Mouse (Mus musculus): Measurements from ENCODE around the gene Pigh. TPM values are rescaled to one million over a fixed set of nuclear protein-coding genes. Genes with fewer than 3 reads are reported as not detected.

Gene Pigh
- polyA plus RNA-seq, 3 experiments from 2014 or later, result 24.0 to 33.4 (median 31.1) TPM

GRCm38 (mm10) chr12:79066431-79066830 is 23.0 kb downstream of the Pigh start:
- no peak for ATAC-seq

DNA sequence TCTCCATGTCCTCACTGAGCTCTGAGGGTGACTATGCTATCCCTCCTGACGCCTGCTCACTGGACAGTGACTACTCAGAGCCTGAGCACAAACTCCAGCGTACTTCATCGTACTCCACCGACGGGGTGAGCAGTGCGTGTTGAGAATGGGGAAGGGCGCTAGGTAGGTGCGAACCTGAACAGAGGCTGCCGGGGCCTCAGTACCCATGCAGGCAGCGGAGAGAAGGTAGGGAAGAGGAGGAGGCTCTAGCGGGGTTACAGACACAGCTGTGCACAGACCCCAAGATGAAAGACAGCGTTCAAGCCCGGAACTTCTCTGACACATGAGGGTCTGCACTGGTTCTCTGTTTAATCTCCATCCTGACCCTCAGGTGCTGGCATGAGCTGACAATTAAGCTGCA is 25.0 kb downstream of the Pigh start:
- no peak for ATAC-seq

GRCm38 (mm10) chr12:79060766-79061652 is 28.4 kb downstream of the Pigh start:
- ATAC-seq, result no peak

GRCm38 (mm10) chr12:79060134-79060533 is 29.3 kb downstream of the Pigh start:
- no peak for ATAC-seq

- ATAC-seq, result no peak
These were observed 29.9 kb downstream of the Pigh start for GRCm38 (mm10) chr12:79059573-79059972.

- ATAC-seq, result no peak
These were observed 34.2 kb downstream of the Pigh start for GRCm38 (mm10) chr12:79055276-79055675.

DNA sequence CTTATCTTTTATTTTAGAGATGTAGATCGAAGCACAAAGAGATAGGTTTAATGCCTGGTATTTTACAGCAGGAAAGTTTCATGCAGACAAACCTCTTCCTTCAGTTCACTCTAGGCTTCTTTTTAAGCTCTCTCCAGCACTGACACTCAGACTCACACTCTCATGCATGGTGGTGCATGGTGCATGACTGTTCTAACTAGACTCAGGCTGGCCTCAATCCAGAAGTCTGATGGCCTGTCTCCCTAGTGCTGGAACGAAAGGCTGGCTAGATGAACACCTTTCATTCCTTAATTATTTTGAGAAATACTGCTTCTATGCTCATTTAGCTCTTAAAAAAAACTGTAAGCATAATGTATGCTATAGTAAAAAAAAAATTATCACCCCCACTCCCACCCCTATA is 37.4 kb downstream of the Pigh start:
- ATAC-seq, result no peak

GRCm38 (mm10) chr12:79050545-79051212 is 38.8 kb downstream of the Pigh start:
- ATAC-seq, result no peak

- ATAC-seq, result no peak
These were observed 39.6 kb downstream of the Pigh start for GRCm38 (mm10) chr12:79049807-79050206.

DNA sequence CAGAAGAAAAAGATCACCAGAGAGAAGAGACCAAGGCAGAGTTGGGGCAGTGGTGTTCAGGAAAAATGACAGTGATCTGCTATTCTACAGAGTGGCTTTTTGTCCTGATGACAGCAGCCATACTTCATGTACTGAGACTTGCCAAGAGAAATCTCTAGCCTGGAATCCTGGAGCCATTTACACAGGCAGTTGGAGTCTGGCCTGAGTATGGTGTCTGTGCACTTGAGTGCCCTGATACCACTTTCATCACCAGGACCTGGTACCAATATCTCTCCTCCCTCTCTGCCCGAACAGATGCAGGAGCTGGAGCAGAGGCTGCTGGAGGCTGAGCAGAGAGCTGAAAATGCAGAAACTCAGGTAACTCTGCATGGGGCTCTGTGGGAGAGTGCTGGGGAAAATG is 40.6 kb downstream of the Pigh start:
- ATAC-seq, result no peak

- no peak for ATAC-seq
These were observed 42.2 kb downstream of the Pigh start for GRCm38 (mm10) chr12:79047203-79047602.

GRCm38 (mm10) chr12:79046171-79046570 is 43.3 kb downstream of the Pigh start:
- no peak for ATAC-seq

GRCm38 (mm10) chr12:79044668-79045067 is 44.8 kb downstream of the Pigh start:
- no peak for ATAC-seq

GRCm38 (mm10) chr12:79041436-79041835 is 48.0 kb downstream of the Pigh start:
- ATAC-seq, result no peak

GRCm38 (mm10) chr12:79040201-79040827 is 49.1 kb downstream of the Pigh start:
- no peak for ATAC-seq

GRCm38 (mm10) chr12:79039708-79040107 is 49.7 kb downstream of the Pigh start:
- ATAC-seq, result no peak

GRCm38 (mm10) chr12:79035349-79035748 is 54.1 kb downstream of the Pigh start:
- no peak for ATAC-seq

DNA sequence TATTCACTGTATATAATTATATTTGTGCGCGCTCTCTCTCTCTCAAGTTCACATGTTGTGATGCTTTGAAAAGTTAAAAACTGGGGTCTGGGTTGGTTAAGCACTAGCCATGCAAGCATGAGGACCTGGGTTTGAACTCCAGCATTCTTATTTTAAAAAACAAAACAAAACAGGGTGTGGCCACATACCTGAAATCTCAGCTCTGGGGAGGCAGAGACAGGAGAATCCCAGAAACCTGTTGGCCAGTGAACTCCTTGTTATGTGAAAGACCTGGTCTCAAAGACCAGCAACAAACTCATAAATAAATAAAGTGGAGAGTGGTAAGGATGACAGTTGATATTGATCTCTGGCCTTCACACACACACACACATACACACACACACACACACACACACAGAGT is 55.1 kb downstream of the Pigh start:
- ATAC-seq, result no peak

Other genes with a start within 250 kb of the Pigh start
- gene Atp6v1d, start 228.0 kb downstream of the Pigh start, polyA plus RNA-seq (2017; shearing (Covaris generic)), result 100 to 1,000 TPM; 197 to 235 (median 223) TPM
- 100 to 1,000 TPM; 172 to 284 (median 198) TPM for gene Eif2s1, start 227.8 kb downstream of the Pigh start, polyA plus RNA-seq (2017; shearing (Covaris generic))
- under 1 TPM in 2 of 3 experiments, not detected in 1; 0.35 to 0.45 TPM for gene Plek2, start 182.7 kb downstream of the Pigh start, polyA plus RNA-seq (2017; shearing (Covaris generic))
- gene Tmem229b, start 82.0 kb downstream of the Pigh start, polyA plus RNA-seq (2017; shearing (Covaris generic)), result 10 to 100 TPM; 29.6 to 43.9 (median 34.4) TPM
- under 1 TPM; 0.07 to 0.14 (median 0.09) TPM for gene Plekhh1, start 60.5 kb downstream of the Pigh start, polyA plus RNA-seq (2017; shearing (Covaris generic))
- gene Arg2, start 41.1 kb upstream of the Pigh start, polyA plus RNA-seq (2017; shearing (Covaris generic)), result under 1 TPM in 1 of 3 experiments, not detected in 2; 0.26 TPM
- 10 to 100 TPM; 47.1 to 75.0 (median 63.3) TPM for gene Vti1b, start 83.0 kb upstream of the Pigh start, polyA plus RNA-seq (2017; shearing (Covaris generic))
- gene Rdh11, start 102.6 kb upstream of the Pigh start, polyA plus RNA-seq (2017; shearing (Covaris generic)), result 10 to 100 TPM; 16.9 to 22.4 (median 18.0) TPM
- gene Rdh12, start 119.3 kb upstream of the Pigh start, polyA plus RNA-seq (2017; shearing (Covaris generic)), result 10 to 100 TPM; 12.7 to 13.8 (median 13.2) TPM
- 10 to 100 TPM; 12.6 to 36.8 (median 30.5) TPM for gene Zfyve26, start 206.7 kb upstream of the Pigh start, polyA plus RNA-seq (2017; shearing (Covaris generic))
- 1 to 10 TPM; 1.2 to 4.0 (median 3.4) TPM for gene Rad51b, start 207.6 kb upstream of the Pigh start, polyA plus RNA-seq (2017; shearing (Covaris generic))

All from inflammation-experienced regulatory T-cells, adult 6 months (primary cell).